In genomic region chr7:19363881-19364280, GRCm38 (mm10) we compare ENCODE assay signal across 8 mouse cellular contexts. TPM values are rescaled to one million over a fixed set of nuclear protein-coding genes. Genes with fewer than 3 reads are reported as not detected.
A peak's percentile ranks its signal among the peaks of the same experiment; 100 is the strongest.
DNase-seq lines count a peak whose midpoint lies in the region; ATAC-seq and TF ChIP-seq lines count a peak whose summit lies in the region.

No protein-coding gene starts in this region.

- 4% methylated on average over 18 of the region's 18 CpGs for WGBS in midbrain, embryonic 14.5 days
- 2% methylated on average over 18 of the region's 18 CpGs for WGBS in midbrain, embryonic 13.5 days
- WGBS in embryonic facial prominence, embryonic 14.5 days, result 7% methylated on average over 12 of the region's 18 CpGs
- WGBS in hindbrain, postnatal 0 days, result 10% methylated on average over 18 of the region's 18 CpGs
- WGBS in liver, embryonic 12.5 days (ENCODE audit: insufficient replicate concordance), result 4% methylated on average over 18 of the region's 18 CpGs
- 3% methylated on average over 18 of the region's 18 CpGs for WGBS in small intestine, adult 2 months

- no peak overlapping the region for H3K4me2 ChIP-seq in midbrain, embryonic 14.5 days (ENCODE audit: low read length)
- no peak overlapping the region for H3K4me2 ChIP-seq in midbrain, embryonic 13.5 days (replicated peaks)
- H3K4me2 ChIP-seq in embryonic facial prominence, embryonic 14.5 days (ENCODE audit: low read depth, low read length), result peak overlapping the region; percentile 13
- H3K4me2 ChIP-seq in hindbrain, postnatal 0 days (ENCODE audit: low read depth, low read length), result no peak overlapping the region
- H3K4me2 ChIP-seq in liver, embryonic 12.5 days, result peak overlapping the region; percentile 20; the same call in 1 of the 2 replicates

- no peaks in the 10 kb centered on the region for H3K9me3 ChIP-seq in midbrain, embryonic 14.5 days (ENCODE audit: control insufficient read depth, low read length)
- no peaks in the 10 kb centered on the region for H3K9me3 ChIP-seq in midbrain, embryonic 13.5 days
- H3K9me3 ChIP-seq in embryonic facial prominence, embryonic 14.5 days (ENCODE audit: control insufficient read depth, low read length), result no peaks in the 10 kb centered on the region
- H3K9me3 ChIP-seq in hindbrain, postnatal 0 days (ENCODE audit: low read length), result no peaks in the 10 kb centered on the region
- no peaks in the 10 kb centered on the region for H3K9me3 ChIP-seq in liver, embryonic 12.5 days (replicated peaks)

- no peak for TF ChIP-seq POLR2A in small intestine, adult 2 months (IDR thresholded peaks at IDR 0.05; ENCODE audit: low read depth, low read length)

- peak; percentile 72 for TF ChIP-seq CTCF in hindbrain, postnatal 0 days (IDR thresholded peaks at IDR 0.05; ENCODE audit: low read depth)
- TF ChIP-seq CTCF in small intestine, adult 2 months (IDR thresholded peaks at IDR 0.05; ENCODE audit: extremely low read depth, insufficient read length, insufficient replicate concordance, low read depth, low read length), result peak; percentile 85

- H3K27ac ChIP-seq in midbrain, embryonic 14.5 days (replicated peaks; ENCODE audit: low read depth, low read length), result no peak overlapping the region
- H3K27ac ChIP-seq in midbrain, embryonic 13.5 days, result no peak overlapping the region
- H3K27ac ChIP-seq in embryonic facial prominence, embryonic 14.5 days (replicated peaks; ENCODE audit: low read depth, low read length), result 0 out of 2 replicates have a peak overlapping the region, but pooled peaks have one; percentile 30
- no peak overlapping the region for H3K27ac ChIP-seq in hindbrain, postnatal 0 days
- H3K27ac ChIP-seq in liver, embryonic 12.5 days, result no peak overlapping the region
- H3K27ac ChIP-seq in small intestine, adult 2 months (ENCODE audit: insufficient read depth, low read depth, low read length), result no peak overlapping the region

- no peaks in the 10 kb centered on the region for H3K36me3 ChIP-seq in midbrain, embryonic 14.5 days (ENCODE audit: control insufficient read depth, insufficient read depth, low read length)
- no peaks in the 10 kb centered on the region for H3K36me3 ChIP-seq in midbrain, embryonic 13.5 days
- H3K36me3 ChIP-seq in embryonic facial prominence, embryonic 14.5 days (ENCODE audit: control insufficient read depth, insufficient read depth, low read length), result no peaks in the 10 kb centered on the region
- no peaks in the 10 kb centered on the region for H3K36me3 ChIP-seq in hindbrain, postnatal 0 days (ENCODE audit: insufficient read depth, low read length)
- H3K36me3 ChIP-seq in liver, embryonic 12.5 days, result no peaks in the 10 kb centered on the region
- no peaks in the 10 kb centered on the region for H3K36me3 ChIP-seq in small intestine, adult 2 months (ENCODE audit: control insufficient read depth, insufficient read depth, low read length)

- peak; percentile 65 for DNase-seq in midbrain, embryonic 14.5 days
- DNase-seq in adrenal gland, postnatal 25 days, result peak; percentile 77
- DNase-seq in embryonic facial prominence, embryonic 14.5 days (ENCODE audit: low spot score), result peak; percentile 79
- peak; percentile 31 for DNase-seq in hindbrain, postnatal 0 days (ENCODE audit: low spot score)

- no peak for ATAC-seq in midbrain, embryonic 14.5 days (ENCODE audit: low FRiP score, low TSS enrichment)
- no peak for ATAC-seq in midbrain, embryonic 13.5 days
- peak; percentile 7; the same call in 1 of the 2 replicates for ATAC-seq in embryonic facial prominence, embryonic 14.5 days (ENCODE audit: low read depth)
- no peak for ATAC-seq in hindbrain, postnatal 0 days
- ATAC-seq in liver, embryonic 12.5 days, result no peak
- no peak for ATAC-seq in erythroid progenitor cell, adult 5-6 weeks (replicated peaks; ENCODE audit: low FRiP score, poor library complexity, severe bottlenecking)

- H3K27me3 ChIP-seq in midbrain, embryonic 14.5 days (ENCODE audit: control insufficient read depth, insufficient read depth, low read length), result 0 out of 2 replicates have a peak, but pooled peaks cover 6% of the 10 kb centered on the region
- H3K27me3 ChIP-seq in midbrain, embryonic 13.5 days, result peaks cover 19% of the 10 kb centered on the region
- no peaks in the 10 kb centered on the region for H3K27me3 ChIP-seq in embryonic facial prominence, embryonic 14.5 days (replicated peaks; ENCODE audit: control insufficient read depth, insufficient read depth, low read length)
- H3K27me3 ChIP-seq in hindbrain, postnatal 0 days (ENCODE audit: insufficient read depth, low read length), result 0 out of 2 replicates have a peak, but pooled peaks cover 5% of the 10 kb centered on the region
- peaks cover 31% of the 10 kb centered on the region for H3K27me3 ChIP-seq in liver, embryonic 12.5 days (replicated peaks)
- no peaks in the 10 kb centered on the region for H3K27me3 ChIP-seq in small intestine, adult 2 months (ENCODE audit: control insufficient read depth, insufficient read depth, low read length)

- no peak overlapping the region for H3K4me3 ChIP-seq in midbrain, embryonic 14.5 days (replicated peaks; ENCODE audit: low read depth, low read length)
- no peak overlapping the region for H3K4me3 ChIP-seq in midbrain, embryonic 13.5 days (replicated peaks)
- no peak overlapping the region for H3K4me3 ChIP-seq in embryonic facial prominence, embryonic 14.5 days (ENCODE audit: low read depth, low read length)
- H3K4me3 ChIP-seq in hindbrain, postnatal 0 days (ENCODE audit: low read length), result no peak overlapping the region
- no peak overlapping the region for H3K4me3 ChIP-seq in liver, embryonic 12.5 days
- H3K4me3 ChIP-seq in small intestine, adult 2 months (ENCODE audit: low read depth, low read length), result 0 out of 2 replicates have a peak overlapping the region, but pooled peaks have one; percentile 11

- no peak overlapping the region for H3K9ac ChIP-seq in midbrain, embryonic 14.5 days (replicated peaks; ENCODE audit: low read length)
- H3K9ac ChIP-seq in midbrain, embryonic 13.5 days (replicated peaks), result no peak overlapping the region
- no peak overlapping the region for H3K9ac ChIP-seq in embryonic facial prominence, embryonic 14.5 days (ENCODE audit: low read depth, low read length)
- no peak overlapping the region for H3K9ac ChIP-seq in hindbrain, postnatal 0 days (replicated peaks; ENCODE audit: low read length)
- H3K9ac ChIP-seq in liver, embryonic 12.5 days, result no peak overlapping the region

- peaks cover 19% of the 10 kb centered on the region for H3K4me1 ChIP-seq in midbrain, embryonic 14.5 days (ENCODE audit: control insufficient read depth, insufficient read depth, low read length)
- peaks cover 31% of the 10 kb centered on the region for H3K4me1 ChIP-seq in midbrain, embryonic 13.5 days (replicated peaks)
- H3K4me1 ChIP-seq in embryonic facial prominence, embryonic 14.5 days (ENCODE audit: control insufficient read depth, insufficient read depth, low read length), result peaks cover 3% of the 10 kb centered on the region; the same call in 1 of the 2 replicates
- no peaks in the 10 kb centered on the region for H3K4me1 ChIP-seq in hindbrain, postnatal 0 days (ENCODE audit: insufficient read depth, low read length)
- H3K4me1 ChIP-seq in liver, embryonic 12.5 days, result peaks cover 52% of the 10 kb centered on the region
- peaks cover 5% of the 10 kb centered on the region for H3K4me1 ChIP-seq in small intestine, adult 2 months (ENCODE audit: control insufficient read depth, insufficient read depth, insufficient read length, low read length)

RNA-seq across cellular contexts. Expression of gene Ppp1r13l, which starts 4.3 kb away (rescaled TPM):
- 1.6 and 1.9 TPM in 2 replicates for polyA plus RNA-seq in midbrain, embryonic 14.5 days (2014; fragmentation: Nextera tagmentation; extraction: Ambion mirVana)
- 1.2 and 2.3 TPM in 2 replicates for polyA plus RNA-seq in midbrain, embryonic 13.5 days (2015; fragmentation: Nextera tagmentation; extraction: Ambion mirVana)
- total RNA-seq in adrenal gland, postnatal 25 days (2021), result 6.7 and 9.3 TPM in 2 replicates
- polyA plus RNA-seq in embryonic facial prominence, embryonic 14.5 days (2014; fragmentation: Nextera tagmentation; extraction: Ambion mirVana), result 11.2 and 11.6 TPM in 2 replicates
- total RNA-seq in hindbrain, postnatal 0 days (2014; rRNA removed), result 0.68 and 1.0 TPM in 2 replicates
- polyA plus RNA-seq in hindbrain, postnatal 0 days (2015; fragmentation: Nextera tagmentation; extraction: Ambion mirVana), result 1.0 and 1.2 TPM in 2 replicates
- polyA plus RNA-seq in liver, embryonic 12.5 days (2016; fragmentation: Nextera tagmentation; extraction: Ambion mirVana), result 1.7 and 1.9 TPM in 2 replicates
- 6.2 and 10.4 TPM in 2 replicates for polyA plus RNA-seq in small intestine, adult 2 months (2012; rRNA removed)
- total RNA-seq in erythroid progenitor cell, adult 5-6 weeks (2015; ENCODE audit: low replicate concordance), result not detected in 2 replicates
- total RNA-seq in erythroid progenitor cell, adult 5-6 weeks (2017; ENCODE audit: low replicate concordance), result 0.64 and 1.7 TPM in 2 replicates

RNA-seq across cellular contexts. Expression of gene Cd3eap, which starts 4.6 kb away (rescaled TPM):
- 16.4 and 18.9 TPM in 2 replicates for polyA plus RNA-seq in midbrain, embryonic 14.5 days (2014; fragmentation: Nextera tagmentation; extraction: Ambion mirVana)
- 19.6 and 20.4 TPM in 2 replicates for polyA plus RNA-seq in midbrain, embryonic 13.5 days (2015; fragmentation: Nextera tagmentation; extraction: Ambion mirVana)
- 13.4 and 13.5 TPM in 2 replicates for total RNA-seq in adrenal gland, postnatal 25 days (2021)
- 18.8 and 21.6 TPM in 2 replicates for polyA plus RNA-seq in embryonic facial prominence, embryonic 14.5 days (2014; fragmentation: Nextera tagmentation; extraction: Ambion mirVana)
- total RNA-seq in hindbrain, postnatal 0 days (2014; rRNA removed), result 11.1 and 12.4 TPM in 2 replicates
- 17.9 and 19.3 TPM in 2 replicates for polyA plus RNA-seq in hindbrain, postnatal 0 days (2015; fragmentation: Nextera tagmentation; extraction: Ambion mirVana)
- 19.5 and 19.9 TPM in 2 replicates for polyA plus RNA-seq in liver, embryonic 12.5 days (2016; fragmentation: Nextera tagmentation; extraction: Ambion mirVana)
- 2.0 and 2.5 TPM in 2 replicates for polyA plus RNA-seq in small intestine, adult 2 months (2012; rRNA removed)
- total RNA-seq in erythroid progenitor cell, adult 5-6 weeks (2015; ENCODE audit: low replicate concordance), result 2.1 and 3.6 TPM in 2 replicates
- 0.45 and 4.0 TPM in 2 replicates for total RNA-seq in erythroid progenitor cell, adult 5-6 weeks (2017; ENCODE audit: low replicate concordance)

RNA-seq across cellular contexts. Expression of gene Ercc2, which starts 17.9 kb away (rescaled TPM):
- 21.6 and 27.9 TPM in 2 replicates for polyA plus RNA-seq in midbrain, embryonic 14.5 days (2014; fragmentation: Nextera tagmentation; extraction: Ambion mirVana)
- polyA plus RNA-seq in midbrain, embryonic 13.5 days (2015; fragmentation: Nextera tagmentation; extraction: Ambion mirVana), result 27.6 and 28.9 TPM in 2 replicates
- total RNA-seq in adrenal gland, postnatal 25 days (2021), result 34.8 and 42.9 TPM in 2 replicates
- polyA plus RNA-seq in embryonic facial prominence, embryonic 14.5 days (2014; fragmentation: Nextera tagmentation; extraction: Ambion mirVana), result 10.9 and 14.7 TPM in 2 replicates
- 57.3 and 65.1 TPM in 2 replicates for total RNA-seq in hindbrain, postnatal 0 days (2014; rRNA removed)
- 18.6 and 19.9 TPM in 2 replicates for polyA plus RNA-seq in hindbrain, postnatal 0 days (2015; fragmentation: Nextera tagmentation; extraction: Ambion mirVana)
- polyA plus RNA-seq in liver, embryonic 12.5 days (2016; fragmentation: Nextera tagmentation; extraction: Ambion mirVana), result 9.9 and 10.9 TPM in 2 replicates
- polyA plus RNA-seq in small intestine, adult 2 months (2012; rRNA removed), result 21.0 and 31.2 TPM in 2 replicates
- total RNA-seq in erythroid progenitor cell, adult 5-6 weeks (2015; ENCODE audit: low replicate concordance), result 1.7 and 1.8 TPM in 2 replicates
- 5.3 and 11.3 TPM in 2 replicates for total RNA-seq in erythroid progenitor cell, adult 5-6 weeks (2017; ENCODE audit: low replicate concordance)

RNA-seq across cellular contexts. Expression of gene Ercc1, which starts 19.3 kb away (rescaled TPM):
- polyA plus RNA-seq in midbrain, embryonic 14.5 days (2014; fragmentation: Nextera tagmentation; extraction: Ambion mirVana), result 78.9 and 97.7 TPM in 2 replicates
- polyA plus RNA-seq in midbrain, embryonic 13.5 days (2015; fragmentation: Nextera tagmentation; extraction: Ambion mirVana), result 84.1 and 91.9 TPM in 2 replicates
- total RNA-seq in adrenal gland, postnatal 25 days (2021), result 44.5 and 45.8 TPM in 2 replicates
- 64.0 and 75.1 TPM in 2 replicates for polyA plus RNA-seq in embryonic facial prominence, embryonic 14.5 days (2014; fragmentation: Nextera tagmentation; extraction: Ambion mirVana)
- total RNA-seq in hindbrain, postnatal 0 days (2014; rRNA removed), result 44.1 and 46.1 TPM in 2 replicates
- polyA plus RNA-seq in hindbrain, postnatal 0 days (2015; fragmentation: Nextera tagmentation; extraction: Ambion mirVana), result 69.0 and 74.2 TPM in 2 replicates
- polyA plus RNA-seq in liver, embryonic 12.5 days (2016; fragmentation: Nextera tagmentation; extraction: Ambion mirVana), result 25.8 and 31.5 TPM in 2 replicates
- polyA plus RNA-seq in small intestine, adult 2 months (2012; rRNA removed), result 9.3 and 17.5 TPM in 2 replicates
- 3.6 and 12.6 TPM in 2 replicates for total RNA-seq in erythroid progenitor cell, adult 5-6 weeks (2015; ENCODE audit: low replicate concordance)
- total RNA-seq in erythroid progenitor cell, adult 5-6 weeks (2017; ENCODE audit: low replicate concordance), result 1.2 and 1.8 TPM in 2 replicates

RNA-seq across cellular contexts. Expression of gene Klc3, which starts 40.0 kb away (rescaled TPM):
- 0.36 and 0.59 TPM in 2 replicates for polyA plus RNA-seq in midbrain, embryonic 14.5 days (2014; fragmentation: Nextera tagmentation; extraction: Ambion mirVana)
- polyA plus RNA-seq in midbrain, embryonic 13.5 days (2015; fragmentation: Nextera tagmentation; extraction: Ambion mirVana), result 1.1 and 1.2 TPM in 2 replicates
- 1.9 and 2.9 TPM in 2 replicates for total RNA-seq in adrenal gland, postnatal 25 days (2021)
- polyA plus RNA-seq in embryonic facial prominence, embryonic 14.5 days (2014; fragmentation: Nextera tagmentation; extraction: Ambion mirVana), result 10.2 and 15.3 TPM in 2 replicates
- total RNA-seq in hindbrain, postnatal 0 days (2014; rRNA removed), result 2.3 and 2.9 TPM in 2 replicates
- 1.7 and 2.7 TPM in 2 replicates for polyA plus RNA-seq in hindbrain, postnatal 0 days (2015; fragmentation: Nextera tagmentation; extraction: Ambion mirVana)
- 0.58 and 1.2 TPM in 2 replicates for polyA plus RNA-seq in liver, embryonic 12.5 days (2016; fragmentation: Nextera tagmentation; extraction: Ambion mirVana)
- polyA plus RNA-seq in small intestine, adult 2 months (2012; rRNA removed), result 2.6 and 3.5 TPM in 2 replicates
- total RNA-seq in erythroid progenitor cell, adult 5-6 weeks (2015; ENCODE audit: low replicate concordance), result 2.5 TPM in 1 of 2 replicates, not detected in the other
- total RNA-seq in erythroid progenitor cell, adult 5-6 weeks (2017; ENCODE audit: low replicate concordance), result not detected in 2 replicates

Comparison
In these comparisons a context has a peak if more than half of its experiments do, and no peak if none do; other contexts are left out.
1. H3K4me2 ChIP-seq: peak in embryonic facial prominence, embryonic 14.5 days (single experiment) and liver, embryonic 12.5 days (single experiment); none in midbrain, embryonic 14.5 days (single experiment), midbrain, embryonic 13.5 days (single experiment) and hindbrain, postnatal 0 days (single experiment).
2. Peak in every context shown above with its lines, with median percentiles within 50 percentile points of each other: DNase-seq.